Mouse (Mus musculus) stomach, embryonic 16.5 days (tissue): ENCODE data around the gene C030005K15Rik. TPM values are rescaled to one million over a fixed set of nuclear protein-coding genes. Genes with fewer than 3 reads are reported as not detected.
A peak's percentile ranks its signal among the peaks of the same experiment; 100 is the strongest.
"Not testable (repeated sequence)": the region's sequence is repeated elsewhere in the genome, so short reads cannot be mapped to it uniquely, and the experiment has no call there.

Experiments used
- ATAC-seq: fragments of 200-750 bp; cut with Nextera tagmentation; 2 replicates; pipeline ENCODE4 v1.8.0; 2017; ENCODE audit warnings: moderate number of reproducible peaks, moderate TSS enrichment; ENCODE audit not compliant: insufficient read depth, low FRiP score
- H3K27ac ChIP-seq: fragments of 300-500 bp; sonication (generic); 2 replicates; pipeline ENCODE4 v1.5.1; 2014; ENCODE audit warnings: low read length
- H3K27me3 ChIP-seq: fragments of 300-500 bp; sonication (generic); 2 replicates; pipeline ENCODE4 v1.6.1; 2014; ENCODE audit warnings: low read length, control low read depth, mixed read lengths; ENCODE audit not compliant: control insufficient read depth, insufficient read depth
- H3K36me3 ChIP-seq: fragments of 300-500 bp; sonication (generic); 2 replicates; pipeline ENCODE4 v1.6.1; 2014; ENCODE audit warnings: low read length; ENCODE audit not compliant: control insufficient read depth, insufficient read depth
- H3K4me1 ChIP-seq: fragments of 300-500 bp; sonication (generic); 2 replicates; pipeline ENCODE4 v1.6.1; 2014; ENCODE audit warnings: low read length, control low read depth, mixed read lengths; ENCODE audit not compliant: control insufficient read depth, insufficient read depth
- H3K4me2 ChIP-seq: fragments of 300-500 bp; sonication (generic); 2 replicates; pipeline ENCODE4 v1.6.1; 2014; ENCODE audit warnings: low read depth, low read length, mixed read lengths
- H3K4me3 ChIP-seq: fragments of 300-500 bp; sonication (generic); replicated peaks from 2 replicates; pipeline ENCODE4 v1.5.1; 2014; ENCODE audit warnings: mild to moderate bottlenecking, low read length
- H3K9ac ChIP-seq: fragments of 300-500 bp; sonication (generic); 2 replicates; pipeline ENCODE4 v1.6.1; 2014; ENCODE audit warnings: low read length
- H3K9me3 ChIP-seq: fragments of 300-500 bp; sonication (generic); replicated peaks from 2 replicates; pipeline ENCODE4 v1.6.1; 2016; ENCODE audit warnings: low read length, control low read depth; ENCODE audit not compliant: control insufficient read depth
- WGBS: fragments of 180-500 bp; shearing (Covaris S2); extraction: QIAGEN DNeasy Blood & Tissue Kit; methylation state at CpG from one replicate; pipeline ENCODE4 v1.1.7; 2014; 5-methylcytosine and 5-hydroxymethylcytosine counted together
- polyA plus RNA-seq: library from polyadenylated mRNA; unstranded; fragments of >200 nt; fragmentation: Nextera tagmentation; extraction: Ambion mirVana; gene quantifications from 2 replicates; pipeline ENCODE4 v1.2.1, GENCODE M21; 2015

The C030005K15Rik gene
- polyA plus RNA-seq, result not detected in 2 replicates

GRCm38 (mm10) chr10:97726655-97727054, at the start of gene C030005K15Rik:
C030005K15Rik (minus strand) TSS chr10:97726755.
- H3K27ac ChIP-seq, H3K9me3 ChIP-seq, H3K4me3 ChIP-seq, H3K4me2 ChIP-seq, H3K9ac ChIP-seq, ATAC-seq, H3K27me3 ChIP-seq, H3K36me3 ChIP-seq, H3K4me1 ChIP-seq: not testable (repeated sequence)

DNA sequence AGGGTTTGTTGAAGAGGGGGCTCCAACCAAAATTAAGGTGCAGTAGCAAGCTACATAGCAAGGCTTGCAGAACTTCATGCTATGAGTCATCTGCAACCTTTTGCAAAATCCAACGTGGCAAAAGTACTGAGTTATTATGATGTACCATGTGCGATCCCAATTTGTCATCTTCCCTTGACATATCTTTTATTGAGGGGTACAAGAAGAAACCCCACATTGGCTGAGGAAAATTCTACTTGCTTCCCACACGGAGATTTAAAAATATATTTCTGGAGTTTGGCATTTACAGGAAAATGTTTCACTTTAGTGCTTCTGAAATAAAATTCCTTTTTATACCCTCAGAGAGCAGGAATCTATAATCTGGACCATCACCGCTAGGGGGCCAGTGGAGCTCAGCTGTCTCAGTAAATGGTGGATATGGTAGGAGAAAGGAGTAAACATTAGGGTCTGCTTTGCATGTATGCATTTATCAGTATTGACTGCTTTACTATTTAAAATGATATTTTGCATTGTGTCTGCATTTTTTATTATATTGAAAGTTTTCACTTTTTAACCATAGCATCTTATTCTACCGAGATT, 41.7 kb upstream of the C030005K15Rik start:
- Histone ChIP-seq H3K4me1 (no peaks in the 10 kb centered on the region), H3K4me3 (no peak overlapping the region), H3K9me3 (no peaks in the 10 kb centered on the region), H3K27ac (no peak overlapping the region), H3K4me2 (no peak overlapping the region), H3K36me3 (no peaks in the 10 kb centered on the region), H3K9ac (no peak overlapping the region), H3K27me3 (no peaks in the 10 kb centered on the region)
- ATAC-seq, result no peak
- 59% methylated on average over 5 of the region's 5 CpGs for WGBS

- Histone ChIP-seq H3K27me3 (no peaks in the 10 kb centered on the region), H3K4me2 (no peak overlapping the region), H3K4me1 (no peaks in the 10 kb centered on the region), H3K9ac (no peak overlapping the region), H3K9me3 (no peaks in the 10 kb centered on the region), H3K27ac (no peak overlapping the region), H3K4me3 (no peak overlapping the region), H3K36me3 (no peaks in the 10 kb centered on the region)
- 72% methylated on average over 4 of the region's 4 CpGs for WGBS
- ATAC-seq, result no peak
These were observed 27.3 kb upstream of the C030005K15Rik start for GRCm38 (mm10) chr10:97753821-97754220.

GRCm38 (mm10) chr10:97747231-97747630, 20.7 kb upstream of the C030005K15Rik start:
- Histone ChIP-seq H3K27ac (no peak overlapping the region), H3K9me3 (no peaks in the 10 kb centered on the region), H3K4me1 (no peaks in the 10 kb centered on the region), H3K4me3 (no peak overlapping the region), H3K27me3 (no peaks in the 10 kb centered on the region), H3K4me2 (no peak overlapping the region), H3K9ac (no peak overlapping the region), H3K36me3 (no peaks in the 10 kb centered on the region)
- ATAC-seq, result no peak
- 79% methylated on average over 3 of the region's 3 CpGs for WGBS

DNA sequence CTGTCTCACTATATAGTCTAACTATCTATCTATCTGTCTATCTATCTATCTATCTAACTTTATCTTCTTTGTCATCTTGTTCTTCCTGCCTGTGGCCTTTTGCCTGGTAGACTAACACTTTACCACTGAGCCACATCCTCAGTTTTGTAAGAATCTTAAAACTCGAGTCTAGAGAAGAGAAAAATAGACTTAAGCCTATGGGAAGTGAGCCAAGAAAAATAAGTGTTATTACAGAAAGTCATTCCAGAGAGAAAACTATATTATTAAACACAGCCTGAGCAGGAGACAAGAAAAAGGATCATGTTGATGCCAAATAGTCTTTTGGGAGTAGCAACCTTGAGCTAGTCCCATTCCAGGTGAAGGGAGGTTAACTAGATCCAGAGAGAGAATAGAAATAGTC, 626 bp downstream of the C030005K15Rik start:
- ATAC-seq, result no peak
- H3K9ac ChIP-seq, result no peak overlapping the region
- H3K4me2 ChIP-seq, result no peak overlapping the region
- H3K4me3 ChIP-seq, result no peak overlapping the region
- H3K36me3 ChIP-seq, result no peaks in the 10 kb centered on the region
- no peaks in the 10 kb centered on the region for H3K27me3 ChIP-seq
- no peaks in the 10 kb centered on the region for H3K9me3 ChIP-seq
- 17% methylated on average over 1 of the region's 1 CpGs for WGBS
- 0 out of 2 replicates have a peak, but pooled peaks cover 3% of the 10 kb centered on the region for H3K4me1 ChIP-seq
- H3K27ac ChIP-seq, result no peak overlapping the region; the same call in 1 of the 2 replicates

GRCm38 (mm10) chr10:97722709-97723108, 3.8 kb downstream of the C030005K15Rik start:
- H3K27me3 ChIP-seq, result no peaks in the 10 kb centered on the region
- H3K9me3 ChIP-seq, result no peaks in the 10 kb centered on the region
- H3K36me3 ChIP-seq, result no peaks in the 10 kb centered on the region
- WGBS, result 92% methylated on average over 9 of the region's 9 CpGs
- no peak overlapping the region for H3K4me3 ChIP-seq
- no peak overlapping the region for H3K27ac ChIP-seq
- no peak overlapping the region for H3K9ac ChIP-seq
- H3K4me1 ChIP-seq, result 0 out of 2 replicates have a peak, but pooled peaks cover 3% of the 10 kb centered on the region
- ATAC-seq, result no peak
- no peak overlapping the region for H3K4me2 ChIP-seq

GRCm38 (mm10) chr10:97720625-97721024, 5.9 kb downstream of the C030005K15Rik start:
- WGBS, result 72% methylated on average over 1 of the region's 1 CpGs
- no peaks in the 10 kb centered on the region for H3K27me3 ChIP-seq
- no peak overlapping the region for H3K9ac ChIP-seq
- no peak overlapping the region for H3K4me2 ChIP-seq
- no peak overlapping the region for H3K27ac ChIP-seq
- ATAC-seq, result peak; percentile 44; the same call in 1 of the 2 replicates
- H3K9me3 ChIP-seq, result no peaks in the 10 kb centered on the region
- no peaks in the 10 kb centered on the region for H3K4me1 ChIP-seq
- H3K4me3 ChIP-seq, result no peak overlapping the region
- no peaks in the 10 kb centered on the region for H3K36me3 ChIP-seq

DNA sequence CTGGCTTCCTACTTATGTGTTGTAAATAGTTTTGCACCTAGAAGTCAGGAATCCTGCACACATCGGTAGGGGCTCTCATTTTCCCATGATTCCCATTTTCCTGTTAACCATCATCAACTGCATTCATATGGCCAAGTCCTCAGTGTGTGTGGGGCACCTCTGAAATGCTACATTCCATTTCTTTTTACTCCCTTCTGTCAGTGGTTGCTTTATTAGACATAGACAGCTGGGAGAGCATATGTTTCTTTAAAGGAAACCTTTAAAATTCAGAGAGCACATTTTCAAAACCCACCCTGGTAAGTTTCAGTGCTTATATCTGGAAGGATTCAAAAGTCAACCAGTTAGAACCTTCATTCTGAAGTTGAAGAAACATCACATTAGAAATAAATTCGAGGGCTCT, 8.5 kb downstream of the C030005K15Rik start:
- no peak overlapping the region for H3K27ac ChIP-seq
- H3K36me3 ChIP-seq, result no peaks in the 10 kb centered on the region
- H3K9me3 ChIP-seq, result no peaks in the 10 kb centered on the region
- no peaks in the 10 kb centered on the region for H3K27me3 ChIP-seq
- no peak for ATAC-seq
- H3K4me1 ChIP-seq, result no peaks in the 10 kb centered on the region; the same call in 1 of the 2 replicates
- WGBS, result 74% methylated on average over 2 of the region's 2 CpGs
- no peak overlapping the region for H3K9ac ChIP-seq
- no peak overlapping the region for H3K4me3 ChIP-seq
- no peak overlapping the region for H3K4me2 ChIP-seq

DNA sequence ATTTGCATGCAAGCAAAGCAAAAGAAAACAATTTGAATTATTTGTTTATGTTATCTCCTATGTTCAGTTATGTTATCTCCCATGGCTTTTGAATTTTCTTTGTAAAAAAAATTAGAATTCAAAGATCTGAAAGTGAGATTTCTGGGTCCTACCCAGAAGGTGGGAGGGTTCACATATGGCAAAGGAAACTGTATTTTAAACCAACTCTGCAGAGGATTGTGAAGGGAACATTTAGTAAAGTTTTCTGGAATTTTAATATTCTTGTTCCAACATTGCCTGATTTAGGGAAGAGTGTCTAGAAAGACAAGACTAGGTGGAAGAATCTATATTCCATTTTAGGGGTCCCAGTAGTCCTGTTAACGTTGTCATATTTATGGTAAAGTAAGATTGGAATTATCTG, 9.3 kb downstream of the C030005K15Rik start:
- Histone ChIP-seq H3K9ac (no peak overlapping the region), H3K36me3 (no peaks in the 10 kb centered on the region), H3K27ac (no peak overlapping the region), H3K4me3 (no peak overlapping the region), H3K9me3 (no peaks in the 10 kb centered on the region), H3K27me3 (no peaks in the 10 kb centered on the region), H3K4me2 (no peak overlapping the region), H3K4me1 (no peaks in the 10 kb centered on the region; the same call in 1 of the 2 replicates)
- WGBS, result 70% methylated on average over 1 of the region's 1 CpGs
- no peak for ATAC-seq
